Comparison of ENCODE assay signal across 7 mouse cellular contexts in genomic region chr12:85270319-85270718, GRCm38 (mm10). TPM values are rescaled to one million over a fixed set of nuclear protein-coding genes. Genes with fewer than 3 reads are reported as not detected.
DNase-seq lines count a peak whose midpoint lies in the region; ATAC-seq and TF ChIP-seq lines count a peak whose summit lies in the region.

Mlh3 (minus strand) TSS chr12:85270599.

- DNase-seq in adrenal gland, postnatal 14 days: peak; percentile 91
- DNase-seq in embryonic facial prominence, embryonic 11.5 days (ENCODE audit: low spot score): peak; percentile 90
- DNase-seq in heart, adult 18-20 months: peak; percentile 88
- DNase-seq in kidney, adult 18-20 months: peak; percentile 88
- peak; percentile 91 for DNase-seq in limb, embryonic 10.5 days (ENCODE audit: low spot score)

- peak; percentile 49 for TF ChIP-seq POLR2A in small intestine, adult 2 months (IDR thresholded peaks at IDR 0.05; ENCODE audit: low read depth, low read length)

- peak within 1 kb of the TSS; percentile 62 for H3K27ac ChIP-seq in embryonic facial prominence, embryonic 11.5 days (replicated peaks; ENCODE audit: low read depth, low read length)
- H3K27ac ChIP-seq in limb, embryonic 10.5 days: peak within 1 kb of the TSS; percentile 93
- H3K27ac ChIP-seq in midbrain, embryonic 12.5 days (replicated peaks): peak within 1 kb of the TSS; percentile 85
- 0 out of 2 replicates have a peak within 1 kb of the TSS, but pooled peaks have one; percentile 9 for H3K27ac ChIP-seq in small intestine, adult 2 months (ENCODE audit: insufficient read depth, low read depth, low read length)

- H3K9me3 ChIP-seq in embryonic facial prominence, embryonic 11.5 days (replicated peaks; ENCODE audit: control insufficient read depth, low read length): no peaks in the 10 kb centered on the region
- no peaks in the 10 kb centered on the region for H3K9me3 ChIP-seq in limb, embryonic 10.5 days (replicated peaks)
- no peaks in the 10 kb centered on the region for H3K9me3 ChIP-seq in midbrain, embryonic 12.5 days

- peak within 1 kb of the TSS; percentile 42 for H3K4me3 ChIP-seq in embryonic facial prominence, embryonic 11.5 days (ENCODE audit: low read depth, low read length)
- H3K4me3 ChIP-seq in limb, embryonic 10.5 days: peak within 1 kb of the TSS; percentile 62
- peak within 1 kb of the TSS; percentile 60 for H3K4me3 ChIP-seq in midbrain, embryonic 12.5 days
- peak within 1 kb of the TSS; percentile 84 for H3K4me3 ChIP-seq in small intestine, adult 2 months (ENCODE audit: low read depth, low read length)

- H3K9ac ChIP-seq in embryonic facial prominence, embryonic 11.5 days (replicated peaks; ENCODE audit: low read length): peak within 1 kb of the TSS; percentile 76
- H3K9ac ChIP-seq in midbrain, embryonic 12.5 days (replicated peaks): peak within 1 kb of the TSS; percentile 68

- peak within 1 kb of the TSS; percentile 45 for H3K4me2 ChIP-seq in embryonic facial prominence, embryonic 11.5 days (ENCODE audit: low read depth, low read length)
- peak within 1 kb of the TSS; percentile 54 for H3K4me2 ChIP-seq in midbrain, embryonic 12.5 days (replicated peaks)

- 2% methylated on average over 35 of the region's 35 CpGs for WGBS in embryonic facial prominence, embryonic 11.5 days
- WGBS in limb, embryonic 10.5 days: 2% methylated on average over 35 of the region's 35 CpGs
- WGBS in midbrain, embryonic 12.5 days: 1% methylated on average over 35 of the region's 35 CpGs
- under 1% methylated on average over 35 of the region's 35 CpGs for WGBS in small intestine, adult 2 months

- H3K27me3 ChIP-seq in embryonic facial prominence, embryonic 11.5 days (ENCODE audit: control insufficient read depth, insufficient read depth, low read length): no peaks in the 10 kb centered on the region
- no peaks in the 10 kb centered on the region for H3K27me3 ChIP-seq in limb, embryonic 10.5 days (ENCODE audit: low read depth, poor library complexity, severe bottlenecking)
- H3K27me3 ChIP-seq in midbrain, embryonic 12.5 days: no peaks in the 10 kb centered on the region
- no peaks in the 10 kb centered on the region for H3K27me3 ChIP-seq in small intestine, adult 2 months (ENCODE audit: control insufficient read depth, insufficient read depth, low read length)

- peak; percentile 38; the same call in 1 of the 2 replicates for TF ChIP-seq CTCF in small intestine, adult 2 months (IDR thresholded peaks at IDR 0.05; ENCODE audit: extremely low read depth, insufficient read length, insufficient replicate concordance, low read depth, low read length)

- ATAC-seq in embryonic facial prominence, embryonic 11.5 days (replicated peaks; ENCODE audit: insufficient number of reproducible peaks, low FRiP score, low TSS enrichment, low read depth): peak; percentile 88
- ATAC-seq in midbrain, embryonic 12.5 days (ENCODE audit: low FRiP score, low read depth): peak; percentile 95

- H3K4me1 ChIP-seq in embryonic facial prominence, embryonic 11.5 days (ENCODE audit: control insufficient read depth, insufficient read depth, low read length): no peaks in the 10 kb centered on the region; the same call in 1 of the 2 replicates
- H3K4me1 ChIP-seq in limb, embryonic 10.5 days: peaks cover 25% of the 10 kb centered on the region
- H3K4me1 ChIP-seq in midbrain, embryonic 12.5 days: peaks cover 4% of the 10 kb centered on the region; the same call in 1 of the 2 replicates
- no peaks in the 10 kb centered on the region for H3K4me1 ChIP-seq in small intestine, adult 2 months (ENCODE audit: control insufficient read depth, insufficient read depth, insufficient read length, low read length)

- no peaks in the 10 kb centered on the region for H3K36me3 ChIP-seq in embryonic facial prominence, embryonic 11.5 days (replicated peaks; ENCODE audit: control insufficient read depth, insufficient read depth, low read depth, low read length)
- H3K36me3 ChIP-seq in limb, embryonic 10.5 days: peaks cover 28% of the 10 kb centered on the region
- H3K36me3 ChIP-seq in midbrain, embryonic 12.5 days: no peaks in the 10 kb centered on the region
- H3K36me3 ChIP-seq in small intestine, adult 2 months (ENCODE audit: control insufficient read depth, insufficient read depth, low read length): no peaks in the 10 kb centered on the region

RNA-seq across cellular contexts. Expression of gene Mlh3, which starts in this region (rescaled TPM):
- total RNA-seq in adrenal gland, postnatal 14 days (2021): 9.3 and 11.3 TPM in 2 replicates
- polyA plus RNA-seq in embryonic facial prominence, embryonic 11.5 days (2014; fragmentation: Nextera tagmentation; extraction: Ambion mirVana): 9.5 TPM in 2 replicates
- 1 to 10 TPM; 7.9 to 9.5 TPM for total RNA-seq in heart, adult 18-20 months (2021)
- 7.0 and 8.2 TPM in 2 replicates for polyA plus RNA-seq in limb, embryonic 10.5 days (2016; fragmentation: Nextera tagmentation; extraction: Ambion mirVana)
- polyA plus RNA-seq in midbrain, embryonic 12.5 days (2016; fragmentation: Nextera tagmentation; extraction: Ambion mirVana): 9.8 and 10.5 TPM in 2 replicates
- 0.72 and 0.99 TPM in 2 replicates for polyA plus RNA-seq in small intestine, adult 2 months (2012; rRNA removed)

Comparison
In these comparisons a context has a peak if more than half of its experiments do, and no peak if none do; other contexts are left out.
1. Peak in every context shown above with its lines: DNase-seq, ATAC-seq, H3K4me3 ChIP-seq and H3K27ac ChIP-seq.
2. H3K27ac ChIP-seq: peak in every context shown above with its lines; median percentile 93 in limb, embryonic 10.5 days; 85 in midbrain, embryonic 12.5 days; 62 in embryonic facial prominence, embryonic 11.5 days; 9 in small intestine, adult 2 months.